Comparison of ENCODE assay signal across 21 mouse cellular contexts in the genomic region with DNA sequence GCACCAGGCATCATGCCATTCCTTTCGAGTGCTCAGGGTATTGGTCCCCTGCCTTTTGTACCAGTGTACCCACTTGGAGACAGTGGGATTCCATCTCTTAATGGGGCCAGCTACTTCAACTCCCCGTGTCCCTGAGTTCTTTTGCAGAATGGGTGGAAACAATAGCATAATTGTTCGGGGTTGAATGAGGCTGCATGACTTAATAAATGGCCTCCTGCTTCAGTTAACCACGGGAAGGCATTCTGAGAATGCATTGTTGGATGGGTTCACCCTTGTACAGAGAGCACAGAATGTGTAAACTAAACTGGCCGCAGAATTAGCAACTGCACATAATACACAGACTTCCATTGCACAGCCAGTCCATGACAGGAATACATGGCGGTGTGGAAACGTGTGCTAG.
DNase-seq lines count a peak whose midpoint lies in the region; ATAC-seq and TF ChIP-seq lines count a peak whose summit lies in the region.
"Had no signal": no experiment of that assay in that cellular context is flagged by ENCODE, and none has a peak within 500 bp of the region (broad histone marks: within the 10 kb centered on the region; RNA-seq: fewer than 3 reads in every experiment).

No protein-coding gene starts in this region.

- peak; percentile 42 for DNase-seq in embryo, embryonic 10.5 days (ENCODE audit: low spot score)
- no peak for DNase-seq in embryo, embryonic 11 days
- no peak for DNase-seq in hindbrain, embryonic 14.5 days (ENCODE audit: low spot score)
- DNase-seq in 3T3-L1 (ENCODE audit: low read depth, low spot score) = peak; percentile 59
- DNase-seq in brain, embryonic 14.5 days (ENCODE audit: low read depth) = peak; percentile 44
- no peak for DNase-seq in adrenal gland, postnatal 4 days (ENCODE audit: low spot score in 2 of 2)
- no peak for DNase-seq in cerebellum, adult 11 months
- DNase-seq: adrenal gland, adult 8-10 months; cerebellum, adult 9-11 months; gastrocnemius, postnatal 10 days; lung, postnatal 36 days; right cerebral cortex, postnatal 25 days; spleen, adult 18-20 months had no signal

- H3K4me1 ChIP-seq in hindbrain, embryonic 14.5 days (replicated peaks; ENCODE audit: control insufficient read depth, insufficient read depth, low read length) = peaks cover 16% of the 10 kb centered on the region; the same call in 1 of the 2 replicates
- peaks cover 7% of the 10 kb centered on the region for H3K4me1 ChIP-seq in hindbrain, embryonic 16.5 days (ENCODE audit: control insufficient read depth, insufficient read depth, low read depth, low read length)
- H3K4me1 ChIP-seq: midbrain, embryonic 15.5 days had no signal

- H3K4me3 ChIP-seq in hindbrain, embryonic 14.5 days (replicated peaks; ENCODE audit: low read length) = no peak overlapping the region
- H3K4me3 ChIP-seq in hindbrain, embryonic 16.5 days (ENCODE audit: low read length) = no peak overlapping the region
- H3K4me3 ChIP-seq: limb, embryonic 10.5 days; liver, embryonic 15.5 days; lung, embryonic 15.5 days; midbrain, embryonic 15.5 days had no signal

- no peak overlapping the region for H3K27ac ChIP-seq in hindbrain, embryonic 14.5 days
- no peak overlapping the region for H3K27ac ChIP-seq in hindbrain, embryonic 16.5 days (ENCODE audit: low read depth, low read length)
- H3K27ac ChIP-seq: limb, embryonic 10.5 days; liver, embryonic 15.5 days; lung, embryonic 15.5 days; midbrain, embryonic 15.5 days had no signal

- no peak for TF ChIP-seq POLR2A in brain, embryonic 14.5 days (IDR thresholded peaks at IDR 0.05; ENCODE audit: borderline replicate concordance, extremely low read depth, insufficient read depth, insufficient read length, poor library complexity, severe bottlenecking)

- TF ChIP-seq CTCF in brain, embryonic 14.5 days (IDR thresholded peaks at IDR 0.05; ENCODE audit: borderline replicate concordance, extremely low read depth, insufficient read depth, insufficient read length) = no peak

- peaks cover 4% of the 10 kb centered on the region; the same call in 1 of the 2 replicates for H3K36me3 ChIP-seq in hindbrain, embryonic 14.5 days (replicated peaks; ENCODE audit: control insufficient read depth, insufficient read depth)
- no peaks in the 10 kb centered on the region for H3K36me3 ChIP-seq in hindbrain, embryonic 16.5 days (ENCODE audit: control insufficient read depth, insufficient read depth, low read length)
- H3K36me3 ChIP-seq: liver, embryonic 15.5 days; lung, embryonic 15.5 days had no signal

- ATAC-seq in hindbrain, embryonic 14.5 days (ENCODE audit: low FRiP score) = peak; percentile 15; the same call in 1 of the 2 replicates
- ATAC-seq in hindbrain, embryonic 16.5 days = no peak
- ATAC-seq: CD4-positive, CD25-positive, alpha-beta regulatory T cell, adult 4 months; forebrain, embryonic 16.5 days; midbrain, embryonic 15.5 days had no signal

- no peaks in the 10 kb centered on the region for H3K9me3 ChIP-seq in hindbrain, embryonic 14.5 days (ENCODE audit: control insufficient read depth, low read length)
- H3K9me3 ChIP-seq in hindbrain, embryonic 16.5 days (ENCODE audit: control insufficient read depth, low read length) = no peaks in the 10 kb centered on the region
- H3K9me3 ChIP-seq: limb, embryonic 10.5 days; liver, embryonic 15.5 days; lung, embryonic 15.5 days; midbrain, embryonic 15.5 days had no signal

- H3K9ac ChIP-seq in hindbrain, embryonic 14.5 days = no peak overlapping the region
- H3K9ac ChIP-seq in hindbrain, embryonic 16.5 days (ENCODE audit: low read depth, low read length) = no peak overlapping the region
- H3K9ac ChIP-seq: liver, embryonic 15.5 days; lung, embryonic 15.5 days; midbrain, embryonic 15.5 days had no signal

- H3K4me2 ChIP-seq in hindbrain, embryonic 14.5 days (replicated peaks) = no peak overlapping the region
- H3K4me2 ChIP-seq in hindbrain, embryonic 16.5 days (ENCODE audit: low read length) = no peak overlapping the region
- H3K4me2 ChIP-seq: heart, embryonic 11.5 days; liver, embryonic 15.5 days; lung, embryonic 15.5 days; midbrain, embryonic 15.5 days had no signal

- no peaks in the 10 kb centered on the region for H3K27me3 ChIP-seq in hindbrain, embryonic 14.5 days (ENCODE audit: control insufficient read depth, insufficient read depth, low read length)
- no peaks in the 10 kb centered on the region for H3K27me3 ChIP-seq in hindbrain, embryonic 16.5 days (replicated peaks; ENCODE audit: control insufficient read depth, insufficient read depth, low read length)
- H3K27me3 ChIP-seq: liver, embryonic 15.5 days; lung, embryonic 15.5 days; midbrain, embryonic 15.5 days had no signal

- WGBS in hindbrain, embryonic 14.5 days = 25% methylated on average over 7 of the region's 7 CpGs
- WGBS in hindbrain, embryonic 16.5 days = 34% methylated on average over 7 of the region's 7 CpGs

Comparison
In these comparisons a context has a peak if more than half of its experiments do, and no peak if none do; other contexts are left out.
1. DNase-seq: peak in embryo, embryonic 10.5 days (single experiment), 3T3-L1 (single experiment) and brain, embryonic 14.5 days (single experiment); none in embryo, embryonic 11 days (single experiment), hindbrain, embryonic 14.5 days (single experiment), adrenal gland, postnatal 4 days (0 of 2) and cerebellum, adult 11 months (single experiment).